ENCODE assay signal across 24 mouse cellular contexts in the genomic region with DNA sequence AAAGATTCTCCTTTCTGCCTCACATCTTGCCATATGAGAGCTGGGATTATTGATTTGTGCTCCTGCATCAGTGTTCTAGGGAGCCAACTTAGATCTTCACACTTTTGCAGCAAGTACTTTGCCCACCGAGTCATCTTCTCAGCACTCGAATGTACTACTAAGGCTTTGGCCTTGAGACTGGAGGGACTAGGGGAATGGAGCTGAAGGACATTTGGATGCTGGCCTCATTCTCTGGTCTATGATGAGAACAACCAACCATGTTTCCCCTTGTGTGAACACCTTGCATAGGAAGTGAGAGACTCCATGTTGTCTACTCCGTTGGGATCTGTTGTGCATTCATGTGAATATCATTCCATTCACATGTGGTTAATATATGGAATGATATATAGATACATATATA.
"Had no signal": no experiment of that assay in that cellular context is flagged by ENCODE, and none has a peak within 500 bp of the region (broad histone marks: within the 10 kb centered on the region; RNA-seq: fewer than 3 reads in every experiment).

No protein-coding gene starts in this region.

- H3K27ac ChIP-seq: hindbrain, embryonic 13.5 days; hindbrain, embryonic 15.5 days; hindbrain, postnatal 0 days; kidney, embryonic 15.5 days; kidney, postnatal 0 days; limb, embryonic 13.5 days; limb, embryonic 15.5 days; liver, embryonic 14.5 days had no signal

- ATAC-seq: forebrain, postnatal 0 days; hindbrain, postnatal 0 days; intestine, embryonic 16.5 days had no signal

- H3K36me3 ChIP-seq: heart, embryonic 12.5 days; hindbrain, embryonic 13.5 days; hindbrain, embryonic 15.5 days; kidney, embryonic 15.5 days; limb, embryonic 13.5 days; limb, embryonic 15.5 days had no signal

- H3K27me3 ChIP-seq: heart, embryonic 12.5 days; hindbrain, embryonic 13.5 days; hindbrain, embryonic 15.5 days; kidney, embryonic 15.5 days; limb, embryonic 13.5 days; limb, embryonic 15.5 days had no signal

- H3K9me3 ChIP-seq: heart, embryonic 12.5 days; hindbrain, embryonic 13.5 days; hindbrain, embryonic 15.5 days; kidney, embryonic 15.5 days; limb, embryonic 13.5 days; limb, embryonic 15.5 days had no signal

- DNase-seq: forebrain, postnatal 0 days; gastrocnemius, postnatal 14 days; gastrocnemius, postnatal 36 days; heart, adult 18-20 months; heart, postnatal 10 days; heart, postnatal 36 days; kidney, adult 11 months; kidney, adult 2 months; kidney, adult 9 months; kidney, postnatal 14 days; kidney, postnatal 36 days; layer of hippocampus, adult 9-11 months; layer of hippocampus, postnatal 36 days; left cerebral cortex, postnatal 4 days had no signal

- H3K4me2 ChIP-seq: heart, embryonic 12.5 days; hindbrain, embryonic 13.5 days; hindbrain, embryonic 15.5 days; kidney, embryonic 15.5 days; limb, embryonic 13.5 days; limb, embryonic 15.5 days had no signal

- H3K9ac ChIP-seq: forebrain, postnatal 0 days; heart, embryonic 12.5 days; hindbrain, embryonic 13.5 days; hindbrain, embryonic 15.5 days; kidney, embryonic 15.5 days; limb, embryonic 13.5 days; limb, embryonic 15.5 days; liver, embryonic 14.5 days had no signal

- H3K4me3 ChIP-seq: heart, embryonic 12.5 days; hindbrain, embryonic 13.5 days; hindbrain, embryonic 15.5 days; kidney, embryonic 15.5 days; limb, embryonic 13.5 days; limb, embryonic 15.5 days had no signal
